Mouse (Mus musculus) cerebellum, adult 2 months (tissue): ENCODE data around the gene Cpsf2.

Experiments
- CTCF ChIP-seq: fragments of 200-500 bp; IDR thresholded peaks from 2 replicates; pipeline ENCODE4 v1.5.1; 2011; ENCODE audit warnings: low read depth, mild to moderate bottlenecking, control low read depth, low read length, moderate library complexity, borderline replicate concordance; ENCODE audit not compliant: insufficient read depth
- POLR2A ChIP-seq: fragments of 200-500 bp; IDR thresholded peaks from 2 replicates; pipeline ENCODE4 v1.6.1; 2011; ENCODE audit warnings: low read length, control low read depth, borderline replicate concordance; ENCODE audit not compliant: insufficient read depth

DNA sequence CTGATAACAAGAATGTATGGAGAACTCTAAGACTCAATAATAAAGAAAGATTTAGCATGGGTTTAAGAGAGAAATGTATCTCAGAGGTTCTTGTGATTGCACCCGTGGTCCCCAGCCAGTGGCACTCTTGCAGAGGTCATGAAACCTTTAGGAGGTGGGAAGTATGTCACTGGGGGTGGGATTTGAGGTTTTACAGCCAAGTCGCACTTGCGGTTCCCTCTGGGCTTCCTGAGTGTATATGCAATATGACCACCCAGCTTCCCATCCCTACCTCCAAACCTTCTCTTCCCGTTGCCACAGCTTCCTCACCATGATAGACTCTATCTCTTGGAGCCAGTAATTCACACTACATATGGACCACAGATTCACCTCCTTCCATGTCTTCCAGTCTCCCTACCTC lies 59.1 kb downstream of the Cpsf2 start:
- TF ChIP-seq CTCF (no peak), POLR2A (no peak)
